Mouse (Mus musculus) limb, embryonic 11.5 days (tissue): ENCODE results near the gene Rdh11. TPM values are rescaled to one million over a fixed set of nuclear protein-coding genes. Genes with fewer than 3 reads are reported as not detected.

Experiments
- ATAC-seq: fragments of 200-750 bp; cut with Nextera tagmentation; 2 replicates; pipeline ENCODE4 v1.8.0; 2017; ENCODE audit warnings: low read depth; ENCODE audit not compliant: insufficient number of reproducible peaks, low FRiP score, low TSS enrichment
- DNase-seq: peaks from one replicate; pipeline ENCODE4 v3.0.0-alpha.2; 2015; ENCODE audit warnings: low spot score
- H3K27ac ChIP-seq: fragments of 300-500 bp; sonication (generic); replicated peaks from 2 replicates; pipeline ENCODE4 v1.5.1; 2014; ENCODE audit warnings: low read depth, mild to moderate bottlenecking, low read length
- H3K27me3 ChIP-seq: fragments of 300-500 bp; sonication (generic); 2 replicates; pipeline ENCODE4 v1.6.1; 2014; ENCODE audit warnings: mild to moderate bottlenecking, low read length, mixed read lengths; ENCODE audit not compliant: control insufficient read depth, insufficient read depth
- H3K36me3 ChIP-seq: fragments of 300-500 bp; sonication (generic); 2 replicates; pipeline ENCODE4 v1.6.1; 2014; ENCODE audit warnings: mild to moderate bottlenecking, low read length, moderate library complexity, mixed read lengths; ENCODE audit not compliant: control insufficient read depth, insufficient read depth
- H3K4me1 ChIP-seq: fragments of 300-500 bp; sonication (generic); 2 replicates; pipeline ENCODE4 v1.6.1; 2014; ENCODE audit warnings: low read length, mixed read lengths; ENCODE audit not compliant: control insufficient read depth, insufficient read depth
- H3K4me2 ChIP-seq: fragments of 300-500 bp; sonication (generic); 2 replicates; pipeline ENCODE4 v1.6.1; 2014; ENCODE audit warnings: low read depth, mild to moderate bottlenecking, moderate library complexity; ENCODE audit not compliant: severe bottlenecking
- H3K4me3 ChIP-seq: fragments of 300-500 bp; sonication (generic); 2 replicates; pipeline ENCODE4 v1.5.1; 2014; ENCODE audit warnings: low read depth, low read length
- H3K9ac ChIP-seq: fragments of 300-500 bp; sonication (generic); 2 replicates; pipeline ENCODE4 v1.6.1; 2014; ENCODE audit warnings: mild to moderate bottlenecking, low read length
- H3K9me3 ChIP-seq: fragments of 300-500 bp; sonication (generic); 2 replicates; pipeline ENCODE4 v1.6.1; 2016; ENCODE audit warnings: low read length; ENCODE audit not compliant: control insufficient read depth
- WGBS: fragments of 180-500 bp; shearing (Covaris S2); extraction: QIAGEN DNeasy Blood & Tissue Kit; methylation state at CpG from one replicate; pipeline ENCODE4 v1.1.7; 2014; 5-methylcytosine and 5-hydroxymethylcytosine counted together
- polyA plus RNA-seq: library from polyadenylated mRNA; unstranded; fragments of >200 nt; fragmentation: Nextera tagmentation; extraction: Ambion mirVana; gene quantifications from 2 replicates; pipeline ENCODE4 v1.2.1, GENCODE M21; 2014

Rdh11 gene
- polyA plus RNA-seq, 1 experiment from 2014 or later, result 27.0 TPM

DNA sequence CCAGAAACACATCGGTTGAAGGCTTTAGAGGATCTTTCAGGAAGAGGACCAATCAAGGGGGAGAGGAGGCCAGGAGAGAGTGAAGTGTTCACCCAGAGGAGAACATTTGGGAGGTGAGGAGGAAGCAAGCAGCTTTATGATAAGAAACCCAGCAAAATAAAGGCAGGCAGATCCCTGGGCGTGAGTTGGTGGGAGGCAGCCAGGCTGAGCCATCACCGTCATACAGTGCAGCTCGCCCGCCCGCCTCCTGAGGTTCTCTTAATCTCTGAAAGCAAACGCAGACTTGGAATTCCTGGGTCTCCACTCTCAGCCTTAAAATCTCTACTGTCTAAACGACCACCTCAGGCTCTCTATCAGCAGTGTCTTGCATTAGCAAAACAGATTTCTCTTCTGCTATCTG is 57.4 kb downstream of the Rdh11 start:
- H3K9ac ChIP-seq, result no peak overlapping the region
- H3K4me3 ChIP-seq, result no peak overlapping the region
- no peaks in the 10 kb centered on the region for H3K4me1 ChIP-seq
- WGBS, result 50% methylated on average over 8 of the region's 8 CpGs
- no peaks in the 10 kb centered on the region for H3K36me3 ChIP-seq
- H3K27ac ChIP-seq, result no peak overlapping the region
- ATAC-seq (no peak), DNase-seq (no peak)
- peaks cover 31% of the 10 kb centered on the region for H3K27me3 ChIP-seq
- H3K9me3 ChIP-seq, result no peaks in the 10 kb centered on the region
- H3K4me2 ChIP-seq, result no peak overlapping the region

DNA sequence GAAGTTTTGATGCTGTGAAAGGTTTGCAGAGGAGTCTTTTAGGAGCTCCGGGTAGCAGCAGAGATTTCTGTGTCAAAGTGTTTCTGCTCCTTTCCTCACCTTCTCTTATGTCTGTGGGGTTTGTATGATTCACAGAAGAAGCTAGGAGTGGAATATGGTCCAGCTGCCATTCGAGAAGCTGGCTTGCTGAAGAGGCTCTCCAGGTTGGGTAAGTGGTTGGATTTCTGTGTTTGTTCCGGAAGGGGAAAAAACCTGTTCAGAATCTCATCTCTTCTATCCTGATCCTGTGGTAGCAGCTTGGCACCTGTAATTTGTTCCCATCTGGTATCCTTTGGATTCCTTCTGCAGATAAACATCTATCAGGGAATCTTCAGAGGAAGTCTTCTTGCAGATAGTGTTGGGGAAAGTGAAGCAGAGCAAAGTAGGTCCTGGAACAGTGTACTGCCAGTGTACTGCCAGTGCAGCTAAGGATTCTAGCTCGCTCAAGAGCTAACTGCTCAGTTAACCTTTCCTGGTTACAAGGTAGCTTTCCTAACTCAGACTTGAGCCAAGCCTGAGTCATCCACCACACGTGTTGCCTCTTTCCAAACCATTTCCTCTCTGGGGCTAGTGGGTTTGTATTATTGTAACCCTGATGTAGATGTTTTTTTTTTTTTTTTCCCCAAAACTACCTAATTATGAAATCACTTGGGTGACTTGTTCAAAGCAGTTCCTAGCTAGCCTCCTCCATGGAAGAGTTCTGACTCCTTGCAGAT is 60.2 kb downstream of the Rdh11 start:
- H3K4me2 ChIP-seq, result no peak overlapping the region
- H3K4me1 ChIP-seq, result no peaks in the 10 kb centered on the region
- no peak overlapping the region for H3K27ac ChIP-seq
- WGBS, result 30% methylated on average over 5 of the region's 5 CpGs
- H3K27me3 ChIP-seq, result peaks cover 34% of the 10 kb centered on the region
- H3K36me3 ChIP-seq, result no peaks in the 10 kb centered on the region
- no peaks in the 10 kb centered on the region for H3K9me3 ChIP-seq
- DNase-seq (no peak), ATAC-seq (no peak)
- H3K9ac ChIP-seq, result no peak overlapping the region
- H3K4me3 ChIP-seq, result no peak overlapping the region

DNA sequence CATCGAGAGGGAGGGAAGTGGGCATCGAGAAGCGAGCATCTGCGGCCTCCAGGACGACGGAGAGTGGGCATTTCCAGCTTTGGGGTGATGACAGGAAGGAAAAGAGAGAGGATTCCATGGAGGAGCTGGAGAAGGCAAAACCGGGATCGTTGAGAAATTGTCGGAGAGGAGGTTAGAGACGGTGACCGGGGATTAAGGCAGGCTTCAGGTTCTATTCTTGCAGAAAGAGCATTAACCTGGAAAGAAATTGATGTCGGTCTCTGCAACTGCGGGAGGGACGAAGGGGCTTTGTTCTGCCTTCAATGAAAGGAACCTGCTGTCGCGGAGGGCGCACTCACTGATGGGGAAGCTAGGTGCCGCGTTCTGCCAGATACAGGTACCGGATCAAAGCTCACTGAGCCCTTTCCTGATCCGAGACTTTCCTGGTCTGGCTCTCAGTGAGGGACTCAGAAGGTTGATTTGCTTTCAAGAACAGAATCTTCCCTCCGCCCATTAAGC is 60.9 kb downstream of the Rdh11 start:
- DNase-seq, result peak; percentile 51
- ATAC-seq, result no peak
- Histone ChIP-seq H3K4me3 (peak overlapping the region; percentile 33), H3K9ac (no peak overlapping the region), H3K4me2 (peak overlapping the region; percentile 68), H3K9me3 (no peaks in the 10 kb centered on the region), H3K27ac (no peak overlapping the region), H3K4me1 (no peaks in the 10 kb centered on the region), H3K27me3 (peaks cover 34% of the 10 kb centered on the region), H3K36me3 (no peaks in the 10 kb centered on the region)
- 2% methylated on average over 22 of the region's 22 CpGs for WGBS

DNA sequence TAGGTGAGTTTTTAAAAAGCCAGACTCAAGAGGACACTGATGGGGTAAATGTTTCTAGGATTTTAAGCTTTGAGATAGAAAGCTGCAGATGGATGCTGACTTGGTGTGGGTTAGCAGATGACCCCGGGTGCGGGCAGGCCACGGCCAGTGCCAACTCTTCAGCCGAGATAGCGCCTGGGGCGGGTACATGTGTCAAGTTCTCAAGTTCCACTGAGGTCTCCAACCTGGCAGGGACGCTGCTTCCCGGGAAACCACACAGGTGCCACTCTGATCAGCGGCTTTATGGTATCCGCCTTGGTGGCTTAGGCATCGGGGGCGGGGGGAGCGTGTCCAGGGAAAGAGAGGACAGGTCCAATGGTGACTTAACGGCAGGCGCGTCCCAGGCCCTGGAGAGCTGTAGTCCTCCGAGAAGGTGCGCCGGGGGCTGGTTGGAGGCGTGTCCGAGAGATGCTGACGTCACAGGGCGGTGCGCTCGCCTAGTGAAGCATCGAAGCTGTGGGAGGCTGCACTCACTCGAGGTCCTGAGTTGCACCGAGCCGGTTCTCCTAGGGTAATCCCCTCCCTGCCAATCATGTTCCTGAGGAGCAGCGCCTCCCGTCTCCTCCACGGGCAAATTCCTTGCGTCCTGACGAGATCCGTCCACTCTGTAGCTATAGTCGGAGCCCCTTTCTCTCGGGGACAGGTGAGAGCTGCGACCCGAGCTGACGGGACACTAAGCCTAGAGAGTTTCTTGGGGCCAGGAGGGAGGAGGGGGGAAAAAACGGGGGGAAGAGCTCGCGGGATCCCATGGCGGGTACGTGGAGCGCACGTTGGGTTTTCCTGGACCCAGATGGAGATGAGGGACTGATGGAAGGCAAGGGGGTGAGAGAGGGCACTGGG is 61.6 kb downstream of the Rdh11 start, which contains the start of gene Arg2:
Gene Arg2 (plus strand): TSS at position 479 of the 879 bp plus-strand sequence.
- no peak within 1 kb of the TSS for H3K9ac ChIP-seq
- ATAC-seq (peak; percentile 84), DNase-seq (peak; percentile 87)
- no peaks in the 10 kb centered on the region for H3K36me3 ChIP-seq
- peak within 1 kb of the TSS; percentile 33 for H3K4me3 ChIP-seq
- peak within 1 kb of the TSS; percentile 68 for H3K4me2 ChIP-seq
- under 1% methylated on average over 47 of the region's 47 CpGs for whole genome bisulfite sequencing
- H3K9me3 ChIP-seq, result no peaks in the 10 kb centered on the region
- no peak within 1 kb of the TSS for H3K27ac ChIP-seq
- H3K4me1 ChIP-seq, result no peaks in the 10 kb centered on the region
- peaks cover 34% of the 10 kb centered on the region for H3K27me3 ChIP-seq

Other genes with a start within 250 kb of the Rdh11 start
- gene Tmem229b, start 184.7 kb downstream of the Rdh11 start, polyA plus RNA-seq, result 1.8 and 2.9 TPM in 2 replicates
- 2.9 and 3.0 TPM in 2 replicates for gene Plekhh1, start 163.1 kb downstream of the Rdh11 start, polyA plus RNA-seq
- gene Pigh, start 102.6 kb downstream of the Rdh11 start, polyA plus RNA-seq, result 32.2 and 32.4 TPM in 2 replicates
- 0.65 and 0.99 TPM in 2 replicates for gene Arg2, start 61.5 kb downstream of the Rdh11 start, polyA plus RNA-seq
- gene Vti1b, start 19.6 kb downstream of the Rdh11 start, polyA plus RNA-seq, result 84.8 and 89.1 TPM in 2 replicates
- 2.6 TPM in 2 replicates for gene Rdh12, start 16.6 kb upstream of the Rdh11 start, polyA plus RNA-seq
- 16.3 and 20.1 TPM in 2 replicates for gene Zfyve26, start 104.0 kb upstream of the Rdh11 start, polyA plus RNA-seq
- 6.3 and 8.5 TPM in 2 replicates for gene Rad51b, start 105.0 kb upstream of the Rdh11 start, polyA plus RNA-seq